ENCODE assay signal across 29 mouse cellular contexts in genomic region chr12:50540793-50541192, GRCm38 (mm10).
"Had no signal": no experiment of that assay in that cellular context is flagged by ENCODE, and none has a peak within 500 bp of the region (broad histone marks: within the 10 kb centered on the region; RNA-seq: fewer than 3 reads in every experiment).

No protein-coding gene starts in this region.

- H3K4me1 ChIP-seq: limb, embryonic 15.5 days; liver, embryonic 12.5 days; liver, embryonic 13.5 days; liver, embryonic 15.5 days; lung, embryonic 15.5 days; megakaryocyte, embryonic 14.5 days had no signal

- H3K36me3 ChIP-seq: limb, embryonic 10.5 days; limb, embryonic 12.5 days; limb, embryonic 13.5 days; limb, embryonic 15.5 days; liver, embryonic 12.5 days; liver, embryonic 13.5 days; liver, embryonic 15.5 days; lung, embryonic 15.5 days; midbrain, embryonic 12.5 days; midbrain, embryonic 13.5 days; midbrain, embryonic 15.5 days; neural tube, embryonic 12.5 days had no signal

- H3K27ac ChIP-seq: left cerebral cortex, adult 2 months; limb, embryonic 10.5 days; limb, embryonic 12.5 days; limb, embryonic 13.5 days; limb, embryonic 15.5 days; liver, embryonic 12.5 days; liver, embryonic 13.5 days; liver, embryonic 14.5 days; liver, embryonic 15.5 days; lung, embryonic 15.5 days; macrophage; midbrain, embryonic 12.5 days; midbrain, embryonic 13.5 days; midbrain, embryonic 15.5 days; neural tube, embryonic 12.5 days had no signal

- H3K27me3 ChIP-seq: limb, embryonic 12.5 days; limb, embryonic 13.5 days; limb, embryonic 15.5 days; liver, embryonic 12.5 days; liver, embryonic 13.5 days; liver, embryonic 15.5 days; lung, embryonic 15.5 days; megakaryocyte, embryonic 14.5 days; midbrain, embryonic 12.5 days; midbrain, embryonic 13.5 days; midbrain, embryonic 15.5 days; neural tube, embryonic 12.5 days had no signal

- DNase-seq: layer of hippocampus, postnatal 36 days; left cerebral cortex, postnatal 4 days; liver; liver, embryonic 13.5 days; liver, postnatal 0 days; lung, adult 18-20 months; lung, adult 2 months; lung, postnatal 10 days; lung, postnatal 14 days; midbrain, embryonic 14.5 days had no signal

- H3K9me3 ChIP-seq: limb, embryonic 10.5 days; limb, embryonic 12.5 days; limb, embryonic 13.5 days; limb, embryonic 15.5 days; liver, embryonic 12.5 days; liver, embryonic 13.5 days; liver, embryonic 15.5 days; lung, embryonic 15.5 days; megakaryocyte, embryonic 14.5 days; midbrain, embryonic 12.5 days; midbrain, embryonic 13.5 days; midbrain, embryonic 15.5 days; neural tube, embryonic 12.5 days had no signal

- H3K4me3 ChIP-seq: left cerebral cortex, adult 2 months; limb, embryonic 10.5 days; limb, embryonic 12.5 days; limb, embryonic 13.5 days; limb, embryonic 15.5 days; liver, embryonic 12.5 days; liver, embryonic 13.5 days; liver, embryonic 15.5 days; lung, embryonic 15.5 days; megakaryocyte, embryonic 14.5 days; midbrain, embryonic 12.5 days; midbrain, embryonic 13.5 days; midbrain, embryonic 15.5 days; myocyte; neural tube, embryonic 12.5 days had no signal

- H3K9ac ChIP-seq: limb, embryonic 12.5 days; limb, embryonic 13.5 days; limb, embryonic 15.5 days; liver, embryonic 12.5 days; liver, embryonic 13.5 days; liver, embryonic 14.5 days; liver, embryonic 15.5 days; liver, postnatal 0 days; lung, embryonic 15.5 days; midbrain, embryonic 12.5 days; midbrain, embryonic 13.5 days; midbrain, embryonic 15.5 days; neural tube, embryonic 12.5 days had no signal

- H3K4me2 ChIP-seq: limb, embryonic 12.5 days; limb, embryonic 13.5 days; limb, embryonic 15.5 days; liver, embryonic 11.5 days; liver, embryonic 12.5 days; liver, embryonic 13.5 days; liver, embryonic 15.5 days; lung, embryonic 15.5 days; midbrain, embryonic 12.5 days; midbrain, embryonic 13.5 days; midbrain, embryonic 15.5 days; neural tube, embryonic 12.5 days had no signal

- ATAC-seq: liver, embryonic 12.5 days; liver, postnatal 0 days; lung, postnatal 0 days; midbrain, embryonic 13.5 days; midbrain, embryonic 15.5 days; midbrain, embryonic 16.5 days had no signal
